Mouse (Mus musculus) A20 (cell line): Measurements from ENCODE around the gene Adcy7.

ENCODE experiments used
- DNase-seq: peaks from one replicate; pipeline ENCODE4 v3.0.0-alpha.2; 2011; ENCODE audit warnings: low read depth, low spot score

Adcy7 gene

GRCm38 (mm10) chr8:88273051-88273430 is 838 bp downstream of the Adcy7 start:
- DNase-seq: no peak

GRCm38 (mm10) chr8:88274090-88274489 is 1.9 kb downstream of the Adcy7 start:
- DNase-seq: no peak

GRCm38 (mm10) chr8:88279220-88279619 is 7.0 kb downstream of the Adcy7 start:
- no peak for DNase-seq

- DNase-seq: no peak
Observed at GRCm38 (mm10) chr8:88279670-88280069, 7.5 kb downstream of the Adcy7 start.

- no peak for DNase-seq
Observed at GRCm38 (mm10) chr8:88280904-88281303, 8.7 kb downstream of the Adcy7 start.

- peak; percentile 84 for DNase-seq
Observed at GRCm38 (mm10) chr8:88282684-88283083, 10.5 kb downstream of the Adcy7 start.

- no peak for DNase-seq
Observed at GRCm38 (mm10) chr8:88283243-88284115, 11.3 kb downstream of the Adcy7 start.

GRCm38 (mm10) chr8:88284738-88285137 is 12.5 kb downstream of the Adcy7 start:
- no peak for DNase-seq

- peak; percentile 33 for DNase-seq
Observed at GRCm38 (mm10) chr8:88285469-88286356, 13.5 kb downstream of the Adcy7 start.

- DNase-seq: no peak
Observed at GRCm38 (mm10) chr8:88286421-88286960, 14.3 kb downstream of the Adcy7 start.

GRCm38 (mm10) chr8:88288622-88289242 is 16.5 kb downstream of the Adcy7 start:
- DNase-seq: peak; percentile 87

GRCm38 (mm10) chr8:88289901-88290300 is 17.7 kb downstream of the Adcy7 start:
- DNase-seq: peak; percentile 57

GRCm38 (mm10) chr8:88290326-88291304 is 18.4 kb downstream of the Adcy7 start:
- no peak for DNase-seq

- DNase-seq: no peak
Observed at GRCm38 (mm10) chr8:88291305-88291690, 19.1 kb downstream of the Adcy7 start.

- DNase-seq: no peak
Observed at GRCm38 (mm10) chr8:88292926-88293325, 20.7 kb downstream of the Adcy7 start.

GRCm38 (mm10) chr8:88293590-88294356 is 21.6 kb downstream of the Adcy7 start:
- peak; percentile 83 for DNase-seq

- no peak for DNase-seq
Observed at GRCm38 (mm10) chr8:88294977-88295376, 22.8 kb downstream of the Adcy7 start.

- DNase-seq: no peak
Observed at GRCm38 (mm10) chr8:88297976-88298732, 26.0 kb downstream of the Adcy7 start.

- DNase-seq: no peak
Observed at GRCm38 (mm10) chr8:88298733-88299103, 26.5 kb downstream of the Adcy7 start.
